Mouse (Mus musculus): ENCODE data around the gene Gcnt7. TPM values are rescaled to one million over a fixed set of nuclear protein-coding genes. Genes with fewer than 3 reads are reported as not detected.

Gene Gcnt7
- polyA plus RNA-seq, 1 experiment from 2014 or later = 0.78 TPM

DNA sequence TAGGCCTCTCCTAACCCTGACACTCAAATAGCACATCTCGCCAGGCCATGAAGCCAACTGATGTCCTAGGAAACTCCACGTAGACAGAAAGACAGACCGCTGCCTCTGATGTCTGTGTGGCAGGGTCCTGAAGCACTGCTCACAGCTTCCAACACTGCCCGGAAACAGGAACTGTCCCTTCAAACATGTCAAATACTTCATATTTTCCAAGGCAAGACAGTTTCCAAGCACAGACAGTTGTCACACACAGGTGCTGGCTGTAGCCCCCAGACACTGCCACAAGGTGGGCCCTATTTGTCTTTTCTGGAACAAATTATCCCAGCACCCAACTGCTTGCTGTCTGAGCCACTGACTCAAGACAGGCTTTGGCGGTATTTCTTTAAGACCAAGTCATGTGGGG, 40.2 kb downstream of the Gcnt7 start:
- H3K36me3 ChIP-seq = no peaks in the 10 kb centered on the region
- H3K27ac ChIP-seq (replicated peaks) = no peak overlapping the region
- H3K4me3 ChIP-seq = no peak overlapping the region
- no peaks in the 10 kb centered on the region for H3K9me3 ChIP-seq
- H3K9ac ChIP-seq = no peak overlapping the region
- WGBS = 83% methylated on average over 5 of the region's 5 CpGs
- no peak for ATAC-seq (ENCODE audit: extremely low read depth, insufficient number of reproducible peaks, low FRiP score, low TSS enrichment)
- H3K4me2 ChIP-seq = no peak overlapping the region
- H3K4me1 ChIP-seq = peaks cover 8% of the 10 kb centered on the region
- peaks cover 9% of the 10 kb centered on the region; the same call in 1 of the 2 replicates for H3K27me3 ChIP-seq (replicated peaks)

DNA sequence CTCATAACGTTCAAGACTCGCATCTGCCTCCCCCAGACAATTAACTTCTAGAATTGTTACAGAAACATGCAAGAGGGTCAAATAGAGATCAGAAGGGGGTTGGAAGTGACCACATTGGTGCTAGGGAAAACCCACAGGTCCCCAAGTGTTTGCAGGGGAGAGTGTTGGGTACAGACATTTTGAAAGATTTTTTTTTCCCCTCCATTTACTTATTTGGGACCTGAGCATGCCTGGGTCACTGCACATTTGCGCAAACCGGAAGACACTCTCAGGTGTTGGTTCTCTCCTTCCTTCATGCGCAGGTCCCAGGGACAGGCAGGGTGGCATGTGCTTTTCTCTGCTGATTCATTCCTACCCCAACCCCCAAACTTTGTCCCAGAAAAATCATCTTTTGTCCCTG, 41.5 kb downstream of the Gcnt7 start:
- Histone ChIP-seq H3K9ac (no peak overlapping the region), H3K4me1 (peaks cover 16% of the 10 kb centered on the region), H3K9me3 (no peaks in the 10 kb centered on the region), H3K36me3 (no peaks in the 10 kb centered on the region), H3K4me2 (no peak overlapping the region), H3K4me3 (no peak overlapping the region), H3K27me3 (replicated peaks) (peaks cover 9% of the 10 kb centered on the region; the same call in 1 of the 2 replicates), H3K27ac (replicated peaks) (no peak overlapping the region)
- ATAC-seq (ENCODE audit: extremely low read depth, insufficient number of reproducible peaks, low FRiP score, low TSS enrichment) = no peak
- 81% methylated on average over 5 of the region's 5 CpGs for WGBS

DNA sequence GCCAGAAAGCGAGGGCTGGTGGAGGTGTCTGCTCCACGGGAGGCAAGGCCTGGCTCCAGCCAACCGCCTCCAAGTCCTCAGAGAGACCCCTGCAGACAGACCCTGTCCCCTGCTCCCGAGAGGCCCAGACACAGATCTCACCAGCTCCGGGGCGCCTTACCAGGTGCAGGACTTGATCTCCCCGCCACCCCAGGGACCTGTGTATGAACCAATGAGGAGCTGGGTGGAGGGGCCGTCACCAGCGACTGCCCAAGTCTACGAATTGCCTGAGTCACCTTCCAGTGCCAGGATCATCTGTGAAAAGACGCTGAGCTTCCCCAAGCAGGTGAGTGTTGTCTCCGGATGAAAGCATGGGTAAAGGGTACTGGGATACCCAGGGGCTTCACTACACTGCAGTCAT, 42.2 kb downstream of the Gcnt7 start:
- Histone ChIP-seq H3K9ac (no peak overlapping the region), H3K4me3 (no peak overlapping the region), H3K9me3 (no peaks in the 10 kb centered on the region), H3K27me3 (replicated peaks) (peaks cover 9% of the 10 kb centered on the region; the same call in 1 of the 2 replicates), H3K4me2 (no peak overlapping the region), H3K36me3 (no peaks in the 10 kb centered on the region), H3K27ac (replicated peaks) (no peak overlapping the region), H3K4me1 (peaks cover 17% of the 10 kb centered on the region)
- 45% methylated on average over 12 of the region's 12 CpGs for WGBS
- ATAC-seq (ENCODE audit: extremely low read depth, insufficient number of reproducible peaks, low FRiP score, low TSS enrichment) = no peak

DNA sequence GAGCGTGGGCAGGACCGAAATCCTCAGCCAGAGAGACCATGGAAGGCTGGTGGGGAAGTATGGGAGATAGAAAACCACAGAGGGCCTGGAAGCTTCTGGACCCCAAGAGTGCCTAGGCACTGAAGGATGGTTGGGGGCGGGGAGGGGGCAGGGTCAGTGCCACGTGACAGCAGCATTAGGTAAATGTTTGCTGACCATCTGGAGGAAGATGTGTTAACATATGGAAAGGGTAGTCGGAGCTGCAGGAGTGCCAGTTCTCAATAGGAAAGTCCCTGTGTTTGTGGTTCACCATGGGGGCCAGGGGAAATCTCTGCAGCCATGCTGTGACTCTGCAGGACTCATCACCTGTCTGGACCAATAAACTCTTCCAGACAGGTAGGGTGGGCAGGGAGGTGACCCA, 44.5 kb downstream of the Gcnt7 start:
- H3K27ac ChIP-seq (replicated peaks) = peak overlapping the region; percentile 61; the same call in 1 of the 2 replicates

DNA sequence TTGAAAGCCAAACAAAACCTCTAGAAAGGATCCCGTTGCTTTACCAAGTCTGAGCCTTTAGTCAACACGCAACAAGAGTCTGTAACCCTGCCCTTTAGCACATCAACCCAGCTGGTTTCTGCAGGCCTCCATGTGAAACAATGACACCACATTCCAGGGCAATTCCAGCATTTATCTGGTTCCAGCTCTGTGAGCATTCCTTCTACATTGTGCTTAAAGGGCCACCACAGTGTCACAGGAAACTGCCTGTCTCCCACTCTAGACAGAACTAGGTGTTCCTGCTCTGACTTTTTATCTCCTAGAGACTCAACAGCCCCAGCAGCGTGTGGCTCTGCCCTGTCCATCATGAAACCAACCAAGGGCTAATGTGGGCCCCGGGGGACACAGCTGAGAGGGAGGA, 45.1 kb downstream of the Gcnt7 start:
- no peak for ATAC-seq (ENCODE audit: extremely low read depth, insufficient number of reproducible peaks, low FRiP score, low TSS enrichment)
- Histone ChIP-seq H3K9ac (0 out of 2 replicates have a peak overlapping the region, but pooled peaks have one; percentile 47), H3K4me2 (no peak overlapping the region), H3K4me3 (no peak overlapping the region), H3K27me3 (replicated peaks) (peaks cover 6% of the 10 kb centered on the region; the same call in 1 of the 2 replicates), H3K36me3 (no peaks in the 10 kb centered on the region), H3K4me1 (peaks cover 19% of the 10 kb centered on the region), H3K9me3 (no peaks in the 10 kb centered on the region), H3K27ac (replicated peaks) (peak overlapping the region; percentile 61)
- WGBS = 13% methylated on average over 4 of the region's 4 CpGs

More for the DNA sequence above, 44.5 kb downstream of the Gcnt7 start:
- H3K36me3 ChIP-seq = no peaks in the 10 kb centered on the region
- 46% methylated on average over 5 of the region's 5 CpGs for whole genome bisulfite sequencing
- H3K9ac ChIP-seq = no peak overlapping the region
- no peaks in the 10 kb centered on the region for H3K9me3 ChIP-seq
- peaks cover 19% of the 10 kb centered on the region for H3K4me1 ChIP-seq
- no peak for ATAC-seq (ENCODE audit: extremely low read depth, insufficient number of reproducible peaks, low FRiP score, low TSS enrichment)
- H3K27me3 ChIP-seq (replicated peaks) = peaks cover 9% of the 10 kb centered on the region; the same call in 1 of the 2 replicates
- H3K4me3 ChIP-seq = no peak overlapping the region
- no peak overlapping the region for H3K4me2 ChIP-seq

DNA sequence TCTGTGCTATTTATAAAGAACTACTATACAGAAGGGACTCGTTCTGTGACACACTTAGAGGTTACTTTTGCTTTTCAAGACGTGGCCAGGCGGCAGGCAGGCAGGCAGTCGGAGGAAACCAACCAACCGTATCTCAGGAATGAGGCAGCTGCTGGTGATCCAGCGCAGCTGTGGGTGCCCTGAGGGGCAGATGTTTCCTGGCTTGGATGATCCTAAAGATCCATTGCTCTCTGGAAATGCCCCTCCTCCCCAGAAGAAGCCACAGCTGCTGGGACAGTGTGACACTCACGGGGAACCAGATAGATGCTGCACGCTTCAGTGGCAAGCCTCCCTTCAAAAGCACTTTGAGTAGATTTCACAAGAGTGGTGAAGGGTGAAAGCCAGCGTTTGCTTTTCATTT, 45.9 kb downstream of the Gcnt7 start:
- 5% methylated on average over 9 of the region's 9 CpGs for WGBS
- H3K36me3 ChIP-seq = no peaks in the 10 kb centered on the region
- peak overlapping the region; percentile 41 for H3K9ac ChIP-seq
- no peak for ATAC-seq (ENCODE audit: extremely low read depth, insufficient number of reproducible peaks, low FRiP score, low TSS enrichment)
- H3K4me2 ChIP-seq = peak overlapping the region; percentile 58
- no peak overlapping the region for H3K27ac ChIP-seq (replicated peaks)
- peak overlapping the region; percentile 17 for H3K4me3 ChIP-seq
- peaks cover 19% of the 10 kb centered on the region for H3K4me1 ChIP-seq
- H3K27me3 ChIP-seq (replicated peaks) = no peaks in the 10 kb centered on the region; the same call in 1 of the 2 replicates
- no peaks in the 10 kb centered on the region for H3K9me3 ChIP-seq

DNA sequence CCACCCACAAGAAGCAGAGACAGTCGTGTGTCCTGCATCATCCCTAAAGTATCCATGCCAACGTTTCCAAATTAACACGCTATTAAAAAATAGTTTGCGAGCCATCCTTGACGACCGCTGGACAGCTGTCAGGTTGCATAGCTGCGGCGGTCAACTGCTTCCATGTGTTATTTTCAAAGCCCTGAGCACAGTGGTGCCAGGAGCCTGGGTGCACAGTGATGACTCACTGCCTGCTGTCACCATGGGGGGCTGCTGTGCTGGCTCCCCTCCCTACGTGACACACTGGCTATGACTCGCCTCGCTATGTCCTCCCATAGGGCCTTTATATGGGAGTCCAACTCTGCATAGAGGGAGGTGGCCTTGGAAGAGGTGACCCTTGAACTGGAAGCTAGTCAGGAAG, 47.3 kb downstream of the Gcnt7 start:
- no peaks in the 10 kb centered on the region for H3K36me3 ChIP-seq
- no peak for ATAC-seq (ENCODE audit: extremely low read depth, insufficient number of reproducible peaks, low FRiP score, low TSS enrichment)
- H3K4me3 ChIP-seq = no peak overlapping the region
- peaks cover 1% of the 10 kb centered on the region; the same call in 1 of the 2 replicates for H3K27me3 ChIP-seq (replicated peaks)
- H3K9ac ChIP-seq = no peak overlapping the region
- H3K9me3 ChIP-seq = no peaks in the 10 kb centered on the region
- H3K4me1 ChIP-seq = peaks cover 19% of the 10 kb centered on the region
- H3K27ac ChIP-seq (replicated peaks) = no peak overlapping the region
- no peak overlapping the region for H3K4me2 ChIP-seq
- 71% methylated on average over 11 of the region's 11 CpGs for WGBS

DNA sequence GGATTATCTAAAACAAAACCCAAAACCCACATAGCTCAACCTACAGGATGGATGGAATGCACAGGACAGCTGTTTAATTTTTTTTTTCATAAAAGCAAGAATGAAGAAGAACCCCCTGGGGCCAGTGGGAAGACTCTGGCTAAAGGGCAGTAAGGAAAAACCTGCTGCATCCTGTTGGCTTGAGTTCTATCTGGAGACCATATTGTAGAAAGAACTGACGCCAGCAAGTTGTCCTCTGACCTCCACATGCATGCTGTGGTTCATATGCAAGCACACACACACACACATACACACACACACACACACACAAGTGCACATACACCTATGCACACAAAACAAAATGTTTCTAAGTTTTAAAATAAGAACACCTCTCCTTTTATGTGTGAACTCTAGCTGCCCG, 47.7 kb downstream of the Gcnt7 start:
- ATAC-seq (ENCODE audit: extremely low read depth, insufficient number of reproducible peaks, low FRiP score, low TSS enrichment) = no peak
- WGBS = 67% methylated on average over 2 of the region's 2 CpGs
- H3K9ac ChIP-seq = no peak overlapping the region
- 0 out of 2 replicates have a peak, but pooled peaks cover 5% of the 10 kb centered on the region for H3K27me3 ChIP-seq (replicated peaks)
- H3K36me3 ChIP-seq = no peaks in the 10 kb centered on the region
- H3K4me2 ChIP-seq = no peak overlapping the region
- H3K9me3 ChIP-seq = no peaks in the 10 kb centered on the region
- no peak overlapping the region for H3K27ac ChIP-seq (replicated peaks)
- no peak overlapping the region for H3K4me3 ChIP-seq
- peaks cover 19% of the 10 kb centered on the region for H3K4me1 ChIP-seq

DNA sequence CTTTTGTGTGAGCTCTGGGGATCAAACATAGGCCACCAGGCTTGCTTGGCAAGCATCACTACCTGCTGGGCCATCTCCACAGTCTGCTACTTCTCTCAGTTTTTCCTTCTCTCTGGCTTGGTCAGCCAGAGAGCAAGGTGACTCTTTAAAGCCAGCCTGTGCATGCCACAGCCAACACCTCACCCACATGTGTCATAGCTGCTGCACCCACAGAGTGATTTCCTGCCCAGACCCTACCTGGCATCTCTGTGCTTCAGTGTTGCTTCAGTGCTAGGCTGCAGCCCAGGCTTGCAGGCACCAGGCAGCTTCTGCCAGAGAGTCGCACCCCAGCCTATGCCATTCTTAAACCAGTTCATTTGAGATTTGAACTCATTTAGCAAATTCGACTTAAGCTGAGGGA, 50.9 kb downstream of the Gcnt7 start:
- Histone ChIP-seq H3K27me3 (replicated peaks) (peaks cover 17% of the 10 kb centered on the region; the same call in 1 of the 2 replicates), H3K9ac (no peak overlapping the region), H3K9me3 (no peaks in the 10 kb centered on the region), H3K4me3 (no peak overlapping the region), H3K4me1 (peaks cover 5% of the 10 kb centered on the region), H3K4me2 (no peak overlapping the region), H3K27ac (replicated peaks) (no peak overlapping the region), H3K36me3 (no peaks in the 10 kb centered on the region)
- no peak for ATAC-seq (ENCODE audit: extremely low read depth, insufficient number of reproducible peaks, low FRiP score, low TSS enrichment)
- 72% methylated on average over 2 of the region's 2 CpGs for WGBS

DNA sequence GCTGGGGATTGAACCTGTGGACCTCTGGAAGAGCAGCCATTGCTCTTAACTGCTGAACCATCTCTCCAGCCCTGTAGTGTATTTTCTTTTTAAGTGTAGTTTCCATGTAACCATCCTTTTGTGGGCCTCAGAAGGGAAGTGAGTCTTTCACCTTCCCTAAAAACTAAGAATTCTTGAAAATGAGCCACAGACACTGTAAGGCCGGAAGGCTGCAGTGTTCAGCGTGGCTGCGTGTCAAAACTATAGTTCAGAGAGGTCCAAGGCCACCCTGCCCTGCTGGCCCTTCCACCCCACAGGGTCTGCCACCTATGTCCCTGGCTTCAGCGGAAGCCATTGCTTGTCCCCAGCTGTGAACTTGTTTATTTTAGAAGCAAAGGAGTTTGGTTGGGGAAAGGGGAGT, 52.2 kb downstream of the Gcnt7 start:
- WGBS = 60% methylated on average over 4 of the region's 4 CpGs
- Histone ChIP-seq H3K27ac (replicated peaks) (0 out of 2 replicates have a peak overlapping the region, but pooled peaks have one; percentile 15), H3K27me3 (replicated peaks) (peaks cover 23% of the 10 kb centered on the region; the same call in 1 of the 2 replicates), H3K36me3 (no peaks in the 10 kb centered on the region), H3K4me3 (no peak overlapping the region), H3K9me3 (no peaks in the 10 kb centered on the region), H3K9ac (no peak overlapping the region), H3K4me2 (no peak overlapping the region), H3K4me1 (peaks cover 3% of the 10 kb centered on the region; the same call in 1 of the 2 replicates)
- no peak for ATAC-seq (ENCODE audit: extremely low read depth, insufficient number of reproducible peaks, low FRiP score, low TSS enrichment)

DNA sequence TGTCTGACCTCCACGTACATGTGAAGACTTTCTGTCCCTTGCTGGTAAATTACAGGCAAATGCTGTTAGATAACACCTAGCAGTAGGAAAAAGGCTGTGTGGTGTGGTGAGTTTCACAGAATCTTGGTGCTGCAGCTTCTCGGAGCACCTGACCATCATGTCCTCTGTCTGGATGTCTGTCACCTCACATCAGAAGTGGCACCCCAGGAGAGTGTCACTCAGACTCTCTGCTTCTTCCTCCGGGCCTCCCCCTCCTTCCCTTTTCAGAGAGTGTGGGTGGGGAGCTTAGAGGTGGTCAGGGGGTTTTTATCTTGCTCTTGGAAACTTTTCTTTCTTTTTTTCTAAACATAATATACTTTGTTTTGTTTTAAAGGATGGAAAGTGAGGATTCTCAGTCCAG, 53.4 kb downstream of the Gcnt7 start:
- Histone ChIP-seq H3K27me3 (replicated peaks) (peaks cover 23% of the 10 kb centered on the region), H3K9me3 (no peaks in the 10 kb centered on the region), H3K4me2 (no peak overlapping the region), H3K27ac (replicated peaks) (no peak overlapping the region), H3K4me3 (no peak overlapping the region), H3K4me1 (peaks cover 6% of the 10 kb centered on the region; the same call in 1 of the 2 replicates), H3K36me3 (no peaks in the 10 kb centered on the region), H3K9ac (no peak overlapping the region)
- ATAC-seq (ENCODE audit: extremely low read depth, insufficient number of reproducible peaks, low FRiP score, low TSS enrichment) = no peak
- WGBS = 43% methylated on average over 3 of the region's 3 CpGs

DNA sequence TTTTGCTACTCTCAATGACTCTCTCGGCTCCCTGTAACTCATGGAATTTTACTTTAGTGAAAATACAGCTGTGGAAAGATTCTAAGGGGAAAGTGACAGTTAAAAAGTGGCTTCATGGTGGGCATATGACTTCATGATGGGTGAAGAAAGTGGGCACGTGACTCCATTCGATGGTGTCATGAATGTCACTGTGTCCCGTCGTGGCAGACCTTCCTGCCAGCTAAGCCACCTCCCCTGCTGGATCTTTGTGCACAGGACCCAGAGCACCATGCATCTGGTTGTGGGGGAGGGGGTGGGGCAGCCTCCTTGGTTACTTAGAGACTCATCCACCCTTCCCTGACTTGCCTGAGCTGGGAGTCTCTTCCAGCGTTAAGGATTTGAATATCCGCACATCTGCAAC, 54.2 kb downstream of the Gcnt7 start:
- H3K9ac ChIP-seq = no peak overlapping the region
- H3K4me1 ChIP-seq = peaks cover 8% of the 10 kb centered on the region; the same call in 1 of the 2 replicates
- no peaks in the 10 kb centered on the region for H3K36me3 ChIP-seq
- no peak overlapping the region for H3K4me3 ChIP-seq
- ATAC-seq (ENCODE audit: extremely low read depth, insufficient number of reproducible peaks, low FRiP score, low TSS enrichment) = no peak
- WGBS = 48% methylated on average over 7 of the region's 7 CpGs
- no peak overlapping the region for H3K4me2 ChIP-seq
- H3K9me3 ChIP-seq = no peaks in the 10 kb centered on the region
- H3K27me3 ChIP-seq (replicated peaks) = peaks cover 23% of the 10 kb centered on the region
- H3K27ac ChIP-seq (replicated peaks) = no peak overlapping the region
